Mouse (Mus musculus) embryonic facial prominence, embryonic 10.5 days (tissue): ENCODE measurements at regions not wholly inside any gene's neighbourhood (a gene's known extent, or its start where the extent isn't known, plus 50 kb on each side); places are given as distances from the start of the nearest gene placed in this dataset.

ENCODE experiments used
- DNase-seq: peaks from one replicate; pipeline ENCODE4 v3.0.0-alpha.2; 2017; ENCODE audit warnings: low spot score
- H3K27ac ChIP-seq: fragments of 300-500 bp; sonication (generic); replicated peaks from 2 replicates; pipeline ENCODE4 v1.5.1; 2016; ENCODE audit warnings: mild to moderate bottlenecking
- H3K27me3 ChIP-seq: fragments of 300-500 bp; sonication (generic); replicated peaks from 2 replicates; pipeline ENCODE4 v1.6.1; 2016; ENCODE audit warnings: low read depth, mild to moderate bottlenecking; ENCODE audit not compliant: poor library complexity, severe bottlenecking
- H3K36me3 ChIP-seq: fragments of 300-500 bp; sonication (generic); replicated peaks from 2 replicates; pipeline ENCODE4 v1.6.1; 2016; ENCODE audit warnings: mild to moderate bottlenecking, moderate library complexity
- H3K4me1 ChIP-seq: fragments of 300-500 bp; sonication (generic); 2 replicates; pipeline ENCODE4 v1.6.1; 2016
- H3K4me3 ChIP-seq: fragments of 300-500 bp; sonication (generic); 2 replicates; pipeline ENCODE4 v1.5.1; 2016; ENCODE audit warnings: mild to moderate bottlenecking, moderate library complexity
- H3K9me3 ChIP-seq: fragments of 300-500 bp; sonication (generic); 2 replicates; pipeline ENCODE4 v1.6.1; 2016; ENCODE audit warnings: mild to moderate bottlenecking
- WGBS: fragments of 180-500 bp; shearing (Covaris S2); methylation state at CpG from one replicate; pipeline ENCODE4 v1.1.7; 2016; 5-methylcytosine and 5-hydroxymethylcytosine counted together

DNA sequence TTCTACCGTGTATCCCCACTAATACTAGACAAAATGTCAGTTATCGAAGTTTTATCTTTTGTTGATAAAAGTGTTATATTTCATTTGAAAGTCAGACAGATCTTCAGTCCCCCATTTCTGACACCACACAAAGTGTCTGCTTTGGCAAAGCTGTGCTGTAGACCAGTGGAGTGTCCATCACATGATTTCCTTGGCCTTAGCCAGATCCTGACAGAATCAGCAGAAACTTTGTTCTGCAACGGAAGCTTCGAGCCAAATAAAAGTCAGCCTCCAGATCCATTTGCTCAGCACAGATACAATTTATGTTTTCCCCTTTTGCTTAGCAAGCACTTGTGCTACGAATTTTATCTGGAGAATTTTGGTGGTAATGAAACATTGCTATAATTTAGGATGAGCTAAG is 360.9 kb downstream of the Slc16a7 start:
- Histone ChIP-seq H3K9me3 (no peaks in the 10 kb centered on the region), H3K27ac (no peak overlapping the region), H3K4me1 (no peaks in the 10 kb centered on the region), H3K36me3 (no peaks in the 10 kb centered on the region), H3K4me3 (no peak overlapping the region), H3K27me3 (no peaks in the 10 kb centered on the region)
- 89% methylated on average over 5 of the region's 5 CpGs for WGBS
- DNase-seq: no peak

GRCm38 (mm10) chr10:125026851-125027250 is 362.4 kb downstream of the Slc16a7 start:
- Histone ChIP-seq H3K9me3 (no peaks in the 10 kb centered on the region), H3K4me3 (no peak overlapping the region), H3K27me3 (no peaks in the 10 kb centered on the region), H3K27ac (no peak overlapping the region), H3K4me1 (no peaks in the 10 kb centered on the region), H3K36me3 (no peaks in the 10 kb centered on the region)
- WGBS: 70% methylated on average over 2 of the region's 2 CpGs
- DNase-seq: no peak
